Mouse (Mus musculus): Measurements from ENCODE around the gene Cd6.

The Cd6 gene

GRCm38 (mm10) chr19:10759983-10760831 is 69.7 kb downstream of the Cd6 start:
- no peak for DNase-seq

- DNase-seq: no peak
Measured at GRCm38 (mm10) chr19:10759525-10759924, 70.3 kb downstream of the Cd6 start.

- no peak for DNase-seq
Measured at GRCm38 (mm10) chr19:10758708-10759107, 71.2 kb downstream of the Cd6 start.

GRCm38 (mm10) chr19:10757526-10757925 is 72.3 kb downstream of the Cd6 start:
- DNase-seq: no peak

GRCm38 (mm10) chr19:10757125-10757524 is 72.7 kb downstream of the Cd6 start:
- no peak for DNase-seq

GRCm38 (mm10) chr19:10752646-10753045 is 77.2 kb downstream of the Cd6 start:
- DNase-seq: no peak

- DNase-seq: no peak
Measured at GRCm38 (mm10) chr19:10752106-10752505, 77.8 kb downstream of the Cd6 start.

- no peak for DNase-seq
Measured at GRCm38 (mm10) chr19:10751607-10752006, 78.3 kb downstream of the Cd6 start.

GRCm38 (mm10) chr19:10750161-10750560 is 79.7 kb downstream of the Cd6 start:
- no peak for DNase-seq

GRCm38 (mm10) chr19:10749295-10749694 is 80.6 kb downstream of the Cd6 start:
- no peak for DNase-seq

- DNase-seq: no peak
Measured at GRCm38 (mm10) chr19:10748401-10749102, 81.3 kb downstream of the Cd6 start.

GRCm38 (mm10) chr19:10747718-10748117 is 82.1 kb downstream of the Cd6 start:
- DNase-seq: no peak

- DNase-seq: no peak
Measured at GRCm38 (mm10) chr19:10747182-10747581, 82.7 kb downstream of the Cd6 start.

- no peak for DNase-seq
Measured at GRCm38 (mm10) chr19:10742565-10742964, 87.3 kb downstream of the Cd6 start.

GRCm38 (mm10) chr19:10742145-10742544 is 87.7 kb downstream of the Cd6 start:
- DNase-seq: no peak

GRCm38 (mm10) chr19:10740641-10741440 is 89.0 kb downstream of the Cd6 start:
- peak; percentile 55 for DNase-seq

- DNase-seq: no peak
Measured at GRCm38 (mm10) chr19:10739916-10740315, 89.9 kb downstream of the Cd6 start.
